Mouse (Mus musculus) limb, embryonic 14.5 days (tissue): ENCODE data around the gene B4galt1. TPM values are rescaled to one million over a fixed set of nuclear protein-coding genes. Genes with fewer than 3 reads are reported as not detected.

ENCODE experiments used
- ATAC-seq: fragments of 200-750 bp; cut with Nextera tagmentation; 2 replicates; pipeline ENCODE4 v1.8.0; 2017; ENCODE audit warnings: low read depth, moderate number of reproducible peaks, moderate TSS enrichment; ENCODE audit not compliant: low FRiP score
- DNase-seq: peaks from one replicate; pipeline ENCODE4 v3.0.0-alpha.2; 2015; ENCODE audit warnings: low spot score
- H3K27ac ChIP-seq: fragments of 300-500 bp; sonication (generic); replicated peaks from 2 replicates; pipeline ENCODE4 v1.5.1; 2014; ENCODE audit warnings: low read depth, mild to moderate bottlenecking, low read length, moderate library complexity, mixed read lengths
- H3K27me3 ChIP-seq: fragments of 300-500 bp; sonication (generic); 2 replicates; pipeline ENCODE4 v1.6.1; 2014; ENCODE audit warnings: low read length, mixed read lengths; ENCODE audit not compliant: control insufficient read depth, insufficient read depth
- H3K36me3 ChIP-seq: fragments of 300-500 bp; sonication (generic); 2 replicates; pipeline ENCODE4 v1.6.1; 2014; ENCODE audit warnings: mild to moderate bottlenecking, low read length, moderate library complexity, mixed read lengths; ENCODE audit not compliant: control insufficient read depth, insufficient read depth
- H3K4me1 ChIP-seq: fragments of 300-500 bp; sonication (generic); 2 replicates; pipeline ENCODE4 v1.6.1; 2014; ENCODE audit warnings: antibody characterized with exemption, low read length, mixed read lengths; ENCODE audit not compliant: control insufficient read depth, insufficient read depth
- H3K4me2 ChIP-seq: fragments of 300-500 bp; sonication (generic); replicated peaks from 2 replicates; pipeline ENCODE4 v1.6.1; 2014; ENCODE audit warnings: low read depth, mild to moderate bottlenecking, low read length, moderate library complexity; ENCODE audit not compliant: severe bottlenecking
- H3K4me3 ChIP-seq: fragments of 300-500 bp; sonication (generic); replicated peaks from 2 replicates; pipeline ENCODE4 v1.5.1; 2014; ENCODE audit warnings: low read length
- H3K9ac ChIP-seq: fragments of 300-500 bp; sonication (generic); 2 replicates; pipeline ENCODE4 v1.6.1; 2014; ENCODE audit warnings: mild to moderate bottlenecking, low read depth, low read length, moderate library complexity; ENCODE audit not compliant: severe bottlenecking
- H3K9me3 ChIP-seq: fragments of 300-500 bp; sonication (generic); 2 replicates; pipeline ENCODE4 v1.6.1; 2016; ENCODE audit warnings: low read length; ENCODE audit not compliant: control insufficient read depth
- POLR2A ChIP-seq: fragments of 200-500 bp; IDR thresholded peaks from 2 replicates; pipeline ENCODE4 v1.8.0; 2012; ENCODE audit warnings: inconsistent platforms, mild to moderate bottlenecking, moderate library complexity, borderline replicate concordance; ENCODE audit not compliant: insufficient read depth, insufficient read length; ENCODE audit errors: extremely low read depth
- WGBS: fragments of 180-500 bp; shearing (Covaris S2); extraction: QIAGEN DNeasy Blood & Tissue Kit; methylation state at CpG from one replicate; pipeline ENCODE4 v1.1.7; 2014; 5-methylcytosine and 5-hydroxymethylcytosine counted together
- polyA plus RNA-seq, 2 experiments: library from polyadenylated mRNA; depleted of rRNA in 1 of 2; stranded (reverse) in 1 of 2; unstranded in 1 of 2; fragments of >200 nt; fragmentation: Nextera tagmentation in 1 of 2; extraction: Ambion mirVana in 1 of 2; gene quantifications; 2 replicates each; pipeline versions ENCODE4 v1.2.1 to v1.2.3; 2012 to 2014

The B4galt1 gene
- polyA plus RNA-seq, 2 experiments = 35.9 to 52.3 TPM

- Histone ChIP-seq H3K9me3 (no peaks in the 10 kb centered on the region), H3K27me3 (no peaks in the 10 kb centered on the region), H3K4me2 (no peak overlapping the region), H3K36me3 (no peaks in the 10 kb centered on the region), H3K4me3 (no peak overlapping the region), H3K27ac (no peak overlapping the region), H3K9ac (no peak overlapping the region), H3K4me1 (peaks cover 12% of the 10 kb centered on the region)
- DNase-seq (no peak), ATAC-seq (no peak)
- TF ChIP-seq POLR2A = no peak
- WGBS = 84% methylated on average over 5 of the region's 5 CpGs
Measured at GRCm38 (mm10) chr4:40834872-40835271, 18.9 kb downstream of the B4galt1 start.

DNA sequence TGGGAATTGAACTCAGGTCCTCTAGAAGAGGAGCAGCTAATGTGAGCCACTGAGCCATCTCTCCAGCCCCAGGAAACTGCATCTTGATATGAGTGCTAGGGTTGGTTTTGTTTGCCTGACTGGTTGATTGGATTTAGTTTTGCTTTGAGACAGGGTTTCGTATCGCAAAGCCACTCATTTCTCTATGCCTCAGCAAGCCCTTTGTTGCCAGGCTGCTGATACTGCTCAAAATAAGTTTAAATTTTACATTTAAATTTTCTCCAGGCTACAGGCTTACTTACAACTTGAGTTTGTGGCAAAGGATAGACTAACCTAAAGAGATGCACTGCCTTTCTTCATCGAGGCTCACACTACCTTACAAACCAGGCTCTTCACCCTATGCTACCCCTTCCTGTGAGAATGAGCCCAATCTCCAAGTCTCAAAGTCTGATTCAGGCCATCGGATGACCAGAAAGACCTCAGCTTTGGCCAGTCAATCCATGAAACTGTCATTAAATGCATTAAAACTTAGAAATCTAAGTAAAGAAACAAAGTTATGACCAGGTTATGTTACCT lies 19.5 kb downstream of the B4galt1 start:
- H3K9ac ChIP-seq = no peak overlapping the region
- ATAC-seq (no peak), DNase-seq (no peak)
- 92% methylated on average over 4 of the region's 4 CpGs for WGBS
- no peaks in the 10 kb centered on the region for H3K36me3 ChIP-seq
- no peak overlapping the region for H3K4me3 ChIP-seq
- H3K27me3 ChIP-seq = no peaks in the 10 kb centered on the region
- H3K4me2 ChIP-seq = no peak overlapping the region
- no peaks in the 10 kb centered on the region for H3K9me3 ChIP-seq
- H3K27ac ChIP-seq = no peak overlapping the region
- peaks cover 12% of the 10 kb centered on the region for H3K4me1 ChIP-seq
- no peak for TF ChIP-seq POLR2A

GRCm38 (mm10) chr4:40833381-40834231 lies 20.2 kb downstream of the B4galt1 start:
- WGBS = 94% methylated on average over 9 of the region's 9 CpGs
- H3K4me1 ChIP-seq = peaks cover 12% of the 10 kb centered on the region
- TF ChIP-seq POLR2A = no peak
- 0 out of 2 replicates have a peak, but pooled peaks cover 3% of the 10 kb centered on the region for H3K36me3 ChIP-seq
- no peaks in the 10 kb centered on the region for H3K9me3 ChIP-seq
- no peak overlapping the region for H3K27ac ChIP-seq
- no peak overlapping the region for H3K4me3 ChIP-seq
- no peak overlapping the region for H3K4me2 ChIP-seq
- no peak for DNase-seq
- no peak overlapping the region for H3K9ac ChIP-seq
- no peaks in the 10 kb centered on the region for H3K27me3 ChIP-seq
- ATAC-seq = no peak

DNA sequence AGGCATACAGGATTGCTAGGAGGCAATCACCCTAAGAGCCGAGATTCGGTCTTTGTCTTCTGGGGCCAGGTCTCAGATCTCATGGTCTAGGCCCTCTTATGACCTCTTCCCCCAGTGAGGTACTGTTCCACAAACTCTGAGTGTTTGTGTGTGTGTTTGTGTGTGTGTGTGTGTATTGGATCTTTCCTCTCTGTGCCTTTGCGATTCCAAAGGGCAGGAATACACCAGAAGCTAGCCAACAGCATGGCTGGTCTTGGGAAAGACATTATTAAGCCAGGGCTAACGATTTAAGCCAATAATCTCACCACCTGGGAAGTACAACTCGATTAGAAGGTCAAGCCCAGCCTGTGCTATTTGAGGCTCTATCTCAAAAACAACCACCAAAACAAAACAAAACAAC lies 23.3 kb downstream of the B4galt1 start:
- no peak overlapping the region for H3K27ac ChIP-seq
- DNase-seq (no peak), ATAC-seq (no peak)
- no peak overlapping the region for H3K4me2 ChIP-seq
- H3K36me3 ChIP-seq = 0 out of 2 replicates have a peak, but pooled peaks cover 14% of the 10 kb centered on the region
- WGBS = 72% methylated on average over 5 of the region's 5 CpGs
- H3K27me3 ChIP-seq = no peaks in the 10 kb centered on the region
- no peak overlapping the region for H3K4me3 ChIP-seq
- H3K9me3 ChIP-seq = no peaks in the 10 kb centered on the region
- no peak overlapping the region for H3K9ac ChIP-seq
- TF ChIP-seq POLR2A = no peak
- H3K4me1 ChIP-seq = no peaks in the 10 kb centered on the region

- H3K36me3 ChIP-seq = 0 out of 2 replicates have a peak, but pooled peaks cover 14% of the 10 kb centered on the region
- H3K9me3 ChIP-seq = no peaks in the 10 kb centered on the region
- H3K4me1 ChIP-seq = no peaks in the 10 kb centered on the region
- H3K9ac ChIP-seq = no peak overlapping the region
- no peak; the same call in 1 of the 2 replicates for ATAC-seq
- H3K27me3 ChIP-seq = no peaks in the 10 kb centered on the region
- 72% methylated on average over 13 of the region's 13 CpGs for WGBS
- H3K4me2 ChIP-seq = no peak overlapping the region
- no peak overlapping the region for H3K4me3 ChIP-seq
- no peak for TF ChIP-seq POLR2A
- no peak for DNase-seq
- H3K27ac ChIP-seq = no peak overlapping the region
Measured at GRCm38 (mm10) chr4:40829654-40830400, 24.0 kb downstream of the B4galt1 start.
